Mouse (Mus musculus): ENCODE measurements around the gene Zmiz1. TPM values are rescaled to one million over a fixed set of nuclear protein-coding genes. Genes with fewer than 3 reads are reported as not detected.

Gene Zmiz1
- polyA plus RNA-seq, 1 experiment from 2014 or later, result 37.0 TPM

DNA sequence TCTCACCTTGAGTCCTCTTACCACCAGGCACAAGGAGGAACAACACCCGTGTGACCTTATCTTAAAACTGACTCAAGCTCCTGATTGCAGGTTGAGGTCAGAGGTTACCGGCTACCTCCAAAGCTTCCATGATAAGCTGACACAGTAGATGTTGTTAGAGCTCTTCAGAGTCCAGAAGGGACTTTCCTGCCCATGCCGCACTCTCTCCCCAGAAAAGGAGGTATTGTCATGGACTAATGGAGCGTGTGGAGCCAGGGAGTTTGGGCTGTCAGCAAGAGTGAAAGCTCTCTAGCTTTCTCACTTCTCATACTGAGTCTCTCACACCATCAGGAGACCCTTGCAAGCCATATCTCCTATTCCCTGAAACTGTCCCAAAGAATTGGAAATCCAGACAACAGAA, 158.3 kb downstream of the Zmiz1 start:
- Histone ChIP-seq H3K4me2 (ENCODE audit: low read length) (no peak overlapping the region), H3K4me3 (ENCODE audit: low read depth, low read length) (no peak overlapping the region), H3K27ac (ENCODE audit: low read depth, low read length) (no peak overlapping the region), H3K4me1 (ENCODE audit: control insufficient read depth, insufficient read depth, low read length) (peaks cover 17% of the 10 kb centered on the region; the same call in 1 of the 2 replicates), H3K9ac (ENCODE audit: low read length) (no peak overlapping the region), H3K9me3 (replicated peaks; ENCODE audit: control insufficient read depth, low read length) (no peaks in the 10 kb centered on the region), H3K27me3 (replicated peaks; ENCODE audit: control insufficient read depth, insufficient read depth, low read length) (no peaks in the 10 kb centered on the region), H3K36me3 (ENCODE audit: control insufficient read depth, insufficient read depth, low read length) (peaks cover 32% of the 10 kb centered on the region)
- no peak for ATAC-seq
- 36% methylated on average over 4 of the region's 4 CpGs for WGBS
- no peak for DNase-seq (ENCODE audit: low spot score)

DNA sequence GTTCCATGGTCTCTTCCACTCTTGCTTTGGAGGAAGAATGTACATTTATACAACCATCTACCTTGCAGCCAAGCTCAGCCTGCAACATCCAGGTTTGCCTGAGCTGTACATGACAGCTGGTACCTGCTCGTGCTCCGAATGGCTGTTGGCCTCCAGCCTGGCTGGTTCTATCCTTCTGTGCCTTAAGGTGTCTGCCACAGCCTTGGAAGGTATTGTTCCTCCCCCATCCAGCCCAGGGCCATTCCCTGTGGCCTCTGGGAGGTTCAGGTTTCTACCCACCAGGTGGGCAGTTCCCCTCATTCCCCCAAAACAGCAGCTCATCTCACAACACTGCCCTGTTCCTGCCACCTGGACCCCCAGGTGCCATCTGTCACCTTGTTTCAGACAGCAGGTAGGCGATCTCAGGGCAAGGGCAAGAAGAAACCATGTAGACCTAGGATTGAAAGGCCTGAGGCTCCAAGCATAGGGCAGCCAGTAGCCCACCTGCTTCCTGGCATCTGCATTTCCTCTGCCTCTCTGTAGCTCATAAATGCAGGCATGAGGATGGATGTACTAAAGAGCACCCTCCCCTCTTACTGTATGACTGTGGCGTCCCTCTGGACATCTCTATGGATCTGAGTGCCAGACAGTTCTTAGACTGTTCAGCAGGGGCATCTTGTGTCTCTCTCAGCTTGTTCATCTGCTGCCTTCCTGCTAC, 160.2 kb downstream of the Zmiz1 start:
- DNase-seq (ENCODE audit: low spot score) (no peak), ATAC-seq (0 out of 2 replicates have a peak, but pooled peaks have one; percentile 8)
- H3K9me3 ChIP-seq (replicated peaks; ENCODE audit: control insufficient read depth, low read length), result no peaks in the 10 kb centered on the region
- peak overlapping the region; percentile 45 for H3K27ac ChIP-seq (ENCODE audit: low read depth, low read length)
- WGBS, result 76% methylated on average over 4 of the region's 4 CpGs
- H3K4me3 ChIP-seq (ENCODE audit: low read depth, low read length), result no peak overlapping the region
- H3K4me1 ChIP-seq (ENCODE audit: control insufficient read depth, insufficient read depth, low read length), result peaks cover 20% of the 10 kb centered on the region; the same call in 1 of the 2 replicates
- H3K36me3 ChIP-seq (ENCODE audit: control insufficient read depth, insufficient read depth, low read length), result peaks cover 37% of the 10 kb centered on the region
- no peak overlapping the region for H3K9ac ChIP-seq (ENCODE audit: low read length)
- no peaks in the 10 kb centered on the region for H3K27me3 ChIP-seq (replicated peaks; ENCODE audit: control insufficient read depth, insufficient read depth, low read length)
- no peak overlapping the region for H3K4me2 ChIP-seq (ENCODE audit: low read length)

DNA sequence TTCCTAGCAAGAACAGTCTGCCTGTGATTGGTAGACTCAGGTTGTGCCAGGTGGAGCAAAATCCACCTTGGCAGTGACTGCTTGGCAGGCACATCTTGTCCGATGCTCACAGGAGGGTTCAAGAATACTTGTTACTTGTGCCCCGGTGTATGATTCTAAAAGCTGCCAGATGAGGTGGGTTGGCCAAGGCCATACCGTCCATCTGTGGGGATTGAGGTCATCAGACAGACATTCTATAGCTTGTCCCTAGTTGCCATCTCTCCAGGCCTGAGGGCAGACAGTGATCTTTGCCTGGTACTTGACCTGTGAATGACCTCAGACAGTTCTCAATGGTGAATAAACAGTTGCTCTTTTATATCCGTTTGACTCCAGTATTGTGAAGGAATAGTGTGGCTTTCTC, 161.8 kb downstream of the Zmiz1 start:
- H3K4me1 ChIP-seq (ENCODE audit: control insufficient read depth, insufficient read depth, low read length), result peaks cover 18% of the 10 kb centered on the region; the same call in 1 of the 2 replicates
- no peak for ATAC-seq
- H3K9me3 ChIP-seq (replicated peaks; ENCODE audit: control insufficient read depth, low read length), result no peaks in the 10 kb centered on the region
- WGBS, result 81% methylated on average over 4 of the region's 4 CpGs
- no peak overlapping the region for H3K4me2 ChIP-seq (ENCODE audit: low read length)
- no peak overlapping the region for H3K4me3 ChIP-seq (ENCODE audit: low read depth, low read length)
- no peak overlapping the region for H3K9ac ChIP-seq (ENCODE audit: low read length)
- peaks cover 36% of the 10 kb centered on the region for H3K36me3 ChIP-seq (ENCODE audit: control insufficient read depth, insufficient read depth, low read length)
- no peak for DNase-seq (ENCODE audit: low spot score)
- no peak overlapping the region for H3K27ac ChIP-seq (ENCODE audit: low read depth, low read length)
- no peaks in the 10 kb centered on the region for H3K27me3 ChIP-seq (replicated peaks; ENCODE audit: control insufficient read depth, insufficient read depth, low read length)

DNA sequence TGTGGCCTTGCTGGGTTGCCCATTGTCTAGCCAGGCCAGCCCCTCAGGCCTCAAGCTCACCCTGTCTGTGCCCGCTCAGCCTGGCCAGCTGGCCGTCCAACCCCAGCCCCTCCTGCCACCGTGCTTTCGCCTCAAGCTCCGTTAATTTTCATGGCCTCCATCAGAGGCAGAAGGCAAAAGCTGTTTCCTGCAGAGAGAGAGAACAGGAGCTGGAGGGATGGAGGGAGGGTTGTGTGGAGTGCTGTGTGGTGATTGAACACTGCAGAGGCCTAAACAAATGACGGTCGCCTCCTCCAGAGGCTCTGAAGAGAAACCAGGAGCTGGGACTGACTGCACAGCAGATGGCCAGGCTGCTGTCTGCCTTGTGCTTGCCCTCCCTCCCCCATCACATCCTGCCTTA, 164.7 kb downstream of the Zmiz1 start:
- Histone ChIP-seq H3K9ac (ENCODE audit: low read length) (no peak overlapping the region), H3K4me1 (ENCODE audit: control insufficient read depth, insufficient read depth, low read length) (peaks cover 19% of the 10 kb centered on the region; the same call in 1 of the 2 replicates), H3K36me3 (ENCODE audit: control insufficient read depth, insufficient read depth, low read length) (peaks cover 45% of the 10 kb centered on the region), H3K27me3 (replicated peaks; ENCODE audit: control insufficient read depth, insufficient read depth, low read length) (no peaks in the 10 kb centered on the region), H3K27ac (ENCODE audit: low read depth, low read length) (peak overlapping the region; percentile 81), H3K4me2 (ENCODE audit: low read length) (no peak overlapping the region), H3K4me3 (ENCODE audit: low read depth, low read length) (no peak overlapping the region), H3K9me3 (replicated peaks; ENCODE audit: control insufficient read depth, low read length) (no peaks in the 10 kb centered on the region)
- DNase-seq (ENCODE audit: low spot score), result peak; percentile 49
- peak; percentile 56; the same call in 1 of the 2 replicates for ATAC-seq
- 49% methylated on average over 7 of the region's 7 CpGs for WGBS

DNA sequence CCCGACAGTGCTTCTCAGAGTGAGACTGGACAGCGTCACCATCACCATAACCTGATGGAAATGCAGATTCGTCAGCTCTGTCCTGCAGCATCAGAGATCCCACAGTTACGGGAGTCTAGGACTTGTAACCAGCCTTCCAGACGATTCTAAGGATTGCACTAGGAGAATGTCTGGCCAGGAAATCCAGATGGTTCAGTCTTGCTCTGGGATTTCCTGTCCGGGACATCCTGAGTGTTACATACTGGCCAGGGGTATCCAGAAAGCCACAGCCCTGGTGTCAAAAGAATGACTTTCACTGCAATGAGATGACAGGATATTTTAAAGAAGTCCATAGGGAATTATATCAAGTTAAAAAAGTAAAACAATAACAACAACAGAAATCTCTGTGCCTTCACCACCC, 165.7 kb downstream of the Zmiz1 start:
- ATAC-seq (no peak), DNase-seq (ENCODE audit: low spot score) (no peak)
- peak overlapping the region; percentile 81; the same call in 1 of the 2 replicates for H3K27ac ChIP-seq (ENCODE audit: low read depth, low read length)
- no peaks in the 10 kb centered on the region for H3K9me3 ChIP-seq (replicated peaks; ENCODE audit: control insufficient read depth, low read length)
- H3K27me3 ChIP-seq (replicated peaks; ENCODE audit: control insufficient read depth, insufficient read depth, low read length), result no peaks in the 10 kb centered on the region
- H3K4me3 ChIP-seq (ENCODE audit: low read depth, low read length), result no peak overlapping the region
- peaks cover 40% of the 10 kb centered on the region for H3K36me3 ChIP-seq (ENCODE audit: control insufficient read depth, insufficient read depth, low read length)
- no peak overlapping the region for H3K4me2 ChIP-seq (ENCODE audit: low read length)
- no peak overlapping the region for H3K9ac ChIP-seq (ENCODE audit: low read length)
- peaks cover 15% of the 10 kb centered on the region; the same call in 1 of the 2 replicates for H3K4me1 ChIP-seq (ENCODE audit: control insufficient read depth, insufficient read depth, low read length)
- 90% methylated on average over 6 of the region's 6 CpGs for WGBS

DNA sequence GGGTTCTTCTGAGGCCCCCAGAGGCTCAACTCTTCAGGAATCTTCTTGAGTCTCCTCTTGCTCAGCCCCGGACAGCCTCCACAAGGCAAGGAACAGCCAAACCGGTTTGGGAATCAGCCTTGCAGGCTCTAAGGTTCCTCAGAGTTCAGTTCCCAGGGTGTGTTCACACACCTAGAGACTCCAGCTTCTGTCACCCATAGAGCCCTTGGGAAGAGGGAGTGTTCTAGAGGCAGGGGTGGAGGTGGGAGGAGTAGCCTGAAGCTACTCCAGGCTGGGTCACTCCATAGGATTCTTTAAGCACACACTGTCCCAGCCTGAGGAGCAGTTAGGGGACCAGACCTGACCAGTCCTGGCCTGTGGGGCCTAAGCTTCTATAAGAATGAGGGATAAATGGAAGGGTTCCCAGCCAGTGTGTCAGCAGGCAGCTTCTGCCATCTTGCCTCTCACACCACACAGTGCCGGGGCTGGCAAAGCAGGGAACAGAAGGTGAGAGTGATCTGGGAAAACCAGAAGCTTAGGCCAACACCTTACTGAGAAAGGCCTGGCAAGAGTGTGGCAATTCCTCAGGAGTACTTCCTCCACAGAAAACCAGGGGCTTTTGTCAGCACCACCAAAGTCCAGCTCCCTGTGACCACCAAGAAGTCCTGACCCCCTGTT, 168.7 kb downstream of the Zmiz1 start:
- WGBS, result 91% methylated on average over 3 of the region's 3 CpGs
- Histone ChIP-seq H3K9me3 (replicated peaks; ENCODE audit: control insufficient read depth, low read length) (no peaks in the 10 kb centered on the region), H3K4me2 (ENCODE audit: low read length) (no peak overlapping the region), H3K27ac (ENCODE audit: low read depth, low read length) (no peak overlapping the region; the same call in 1 of the 2 replicates), H3K4me3 (ENCODE audit: low read depth, low read length) (no peak overlapping the region), H3K4me1 (ENCODE audit: control insufficient read depth, insufficient read depth, low read length) (peaks cover 14% of the 10 kb centered on the region), H3K9ac (ENCODE audit: low read length) (no peak overlapping the region), H3K27me3 (replicated peaks; ENCODE audit: control insufficient read depth, insufficient read depth, low read length) (no peaks in the 10 kb centered on the region), H3K36me3 (ENCODE audit: control insufficient read depth, insufficient read depth, low read length) (peaks cover 36% of the 10 kb centered on the region)
- ATAC-seq, result no peak
- DNase-seq (ENCODE audit: low spot score), result no peak

DNA sequence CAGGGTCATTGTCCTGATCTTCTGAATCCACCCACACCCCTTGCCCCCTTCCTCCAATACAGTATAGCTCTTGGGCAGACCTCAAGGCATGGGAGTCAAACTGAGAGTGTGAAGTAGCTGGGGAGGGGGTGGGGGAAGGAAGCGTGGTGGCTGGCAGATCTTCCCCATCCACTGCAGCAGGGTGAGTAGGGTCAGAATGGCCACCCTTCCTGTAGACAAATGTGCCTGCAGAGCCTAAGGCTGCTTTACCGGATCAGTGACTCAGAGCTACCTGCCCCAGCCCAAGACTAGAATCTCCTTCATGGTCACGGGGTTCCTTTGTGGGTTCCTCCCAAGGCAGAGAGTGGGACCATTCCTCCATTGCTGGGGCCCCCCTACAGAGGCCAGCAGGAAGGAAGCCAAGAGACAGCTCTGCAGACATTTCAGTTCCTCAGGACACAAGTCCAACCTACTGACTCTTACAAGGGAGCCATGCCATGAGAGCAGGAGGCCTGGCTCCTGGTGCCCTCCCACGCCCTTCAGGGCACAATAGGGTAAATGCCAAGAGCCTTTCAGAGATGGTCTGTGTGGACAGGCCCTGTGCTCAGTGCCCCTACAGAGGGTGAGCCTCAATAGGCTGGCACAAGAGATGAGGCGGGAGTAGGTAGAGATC, 169.6 kb downstream of the Zmiz1 start:
- no peak for DNase-seq (ENCODE audit: low spot score)
- Histone ChIP-seq H3K9me3 (replicated peaks; ENCODE audit: control insufficient read depth, low read length) (no peaks in the 10 kb centered on the region), H3K36me3 (ENCODE audit: control insufficient read depth, insufficient read depth, low read length) (peaks cover 35% of the 10 kb centered on the region), H3K4me3 (ENCODE audit: low read depth, low read length) (no peak overlapping the region), H3K27me3 (replicated peaks; ENCODE audit: control insufficient read depth, insufficient read depth, low read length) (no peaks in the 10 kb centered on the region), H3K4me1 (ENCODE audit: control insufficient read depth, insufficient read depth, low read length) (peaks cover 17% of the 10 kb centered on the region), H3K9ac (ENCODE audit: low read length) (no peak overlapping the region), H3K4me2 (ENCODE audit: low read length) (no peak overlapping the region), H3K27ac (ENCODE audit: low read depth, low read length) (no peak overlapping the region)
- 91% methylated on average over 5 of the region's 5 CpGs for WGBS
- no peak for ATAC-seq

DNA sequence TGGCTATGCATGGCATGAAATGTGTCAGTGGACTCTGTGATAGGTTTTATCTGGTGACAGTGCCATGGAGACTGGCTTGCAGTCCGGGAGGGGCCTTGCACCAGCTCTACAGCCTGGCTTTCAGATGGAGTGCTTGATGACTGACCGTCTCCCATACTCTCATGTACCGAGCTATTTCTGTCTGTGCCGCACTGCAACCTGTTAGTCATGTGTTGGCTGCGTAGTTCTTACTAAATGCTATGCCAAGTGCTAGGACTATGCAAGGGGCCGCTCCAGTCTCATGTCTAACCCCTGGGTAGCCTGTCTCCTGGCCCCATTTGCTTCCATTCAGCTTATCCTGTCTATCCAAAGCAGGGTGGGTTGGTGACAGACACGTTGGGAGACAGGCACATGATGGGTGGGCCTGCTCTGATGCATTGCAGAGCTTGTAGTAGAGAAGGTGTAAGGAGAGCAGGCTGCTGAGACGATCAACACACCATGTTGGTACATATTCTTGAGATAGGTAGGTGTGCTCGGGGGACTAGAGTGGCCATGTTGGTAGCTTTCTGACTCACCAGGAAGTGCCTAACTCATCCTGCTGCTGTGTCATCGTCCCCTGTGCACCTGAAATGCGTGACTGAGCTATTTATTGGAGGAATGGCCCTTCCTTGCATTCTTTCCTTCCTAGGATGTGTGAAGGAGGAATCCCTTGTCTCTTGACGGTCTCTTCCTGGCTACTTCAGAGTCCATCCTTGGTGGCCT, 171.1 kb downstream of the Zmiz1 start:
- ATAC-seq, result no peak
- Histone ChIP-seq H3K36me3 (ENCODE audit: control insufficient read depth, insufficient read depth, low read length) (peaks cover 22% of the 10 kb centered on the region), H3K9me3 (replicated peaks; ENCODE audit: control insufficient read depth, low read length) (no peaks in the 10 kb centered on the region), H3K4me3 (ENCODE audit: low read depth, low read length) (no peak overlapping the region), H3K27me3 (replicated peaks; ENCODE audit: control insufficient read depth, insufficient read depth, low read length) (no peaks in the 10 kb centered on the region), H3K4me1 (ENCODE audit: control insufficient read depth, insufficient read depth, low read length) (peaks cover 22% of the 10 kb centered on the region), H3K4me2 (ENCODE audit: low read length) (no peak overlapping the region), H3K9ac (ENCODE audit: low read length) (no peak overlapping the region), H3K27ac (ENCODE audit: low read depth, low read length) (no peak overlapping the region)
- 88% methylated on average over 12 of the region's 12 CpGs for WGBS
- no peak for DNase-seq (ENCODE audit: low spot score)

All from forebrain, embryonic 14.5 days (tissue).